29 mouse cellular contexts compared by ENCODE assay signal in genomic region chr1:189978244-189978643, GRCm38 (mm10). TPM values are rescaled to one million over a fixed set of nuclear protein-coding genes. Genes with fewer than 3 reads are reported as not detected.
DNase-seq lines count a peak whose midpoint lies in the region; ATAC-seq lines count a peak whose summit lies in the region.
"Had no signal": no experiment of that assay in that cellular context is flagged by ENCODE, and none has a peak within 500 bp of the region (broad histone marks: within the 10 kb centered on the region; RNA-seq: fewer than 3 reads in every experiment).

No protein-coding gene starts in this region.

- 0 out of 2 replicates have a peak, but pooled peaks have one; percentile 41 for ATAC-seq in embryonic facial prominence, embryonic 14.5 days (ENCODE audit: low read depth)
- ATAC-seq in midbrain, embryonic 14.5 days (ENCODE audit: low FRiP score, low TSS enrichment), result no peak
- ATAC-seq: forebrain, embryonic 13.5 days; forebrain, embryonic 16.5 days; intestine, postnatal 0 days had no signal

- H3K36me3 ChIP-seq in embryonic facial prominence, embryonic 14.5 days (ENCODE audit: control insufficient read depth, insufficient read depth, low read length), result no peaks in the 10 kb centered on the region
- H3K36me3 ChIP-seq in embryonic facial prominence, embryonic 10.5 days (replicated peaks), result no peaks in the 10 kb centered on the region
- no peaks in the 10 kb centered on the region for H3K36me3 ChIP-seq in midbrain, embryonic 10.5 days
- H3K36me3 ChIP-seq in midbrain, embryonic 14.5 days (ENCODE audit: control insufficient read depth, insufficient read depth, low read length), result no peaks in the 10 kb centered on the region
- H3K36me3 ChIP-seq: embryonic facial prominence, embryonic 13.5 days; forebrain, embryonic 10.5 days; G1E; heart, embryonic 10.5 days; heart, embryonic 13.5 days had no signal

- DNase-seq in embryonic facial prominence, embryonic 14.5 days (ENCODE audit: low spot score), result no peak
- no peak for DNase-seq in embryonic facial prominence, embryonic 10.5 days (ENCODE audit: low spot score)
- no peak for DNase-seq in midbrain, embryonic 10.5 days (ENCODE audit: low spot score)
- no peak for DNase-seq in midbrain, embryonic 14.5 days
- peak; percentile 36 for DNase-seq in embryo, embryonic 10.5 days (ENCODE audit: low spot score)
- DNase-seq in retina, embryonic 14.5 days (ENCODE audit: low spot score), result peak; percentile 68
- DNase-seq in ovary, postnatal 14 days (ENCODE audit: low spot score), result no peak
- no peak for DNase-seq in layer of hippocampus, postnatal 36 days
- DNase-seq: adrenal gland, adult 2 months; adrenal gland, postnatal 14 days; B cell, adult 2 months; cerebellum, adult 11-12 months; cerebellum, adult 8-10 months; cerebellum, postnatal 10 days; cerebellum, postnatal 36 days; gastrocnemius, postnatal 10 days; gastrocnemius, postnatal 36 days; heart, adult 2 months; heart, postnatal 14 days; heart, postnatal 4 days had no signal

- H3K27me3 ChIP-seq in embryonic facial prominence, embryonic 14.5 days (replicated peaks; ENCODE audit: control insufficient read depth, insufficient read depth, low read length), result no peaks in the 10 kb centered on the region
- H3K27me3 ChIP-seq in embryonic facial prominence, embryonic 10.5 days (replicated peaks; ENCODE audit: low read depth, poor library complexity, severe bottlenecking), result 0 out of 2 replicates have a peak, but pooled peaks cover 4% of the 10 kb centered on the region
- no peaks in the 10 kb centered on the region for H3K27me3 ChIP-seq in midbrain, embryonic 10.5 days (ENCODE audit: low read depth, poor library complexity, severe bottlenecking)
- H3K27me3 ChIP-seq in midbrain, embryonic 14.5 days (ENCODE audit: control insufficient read depth, insufficient read depth, low read length), result no peaks in the 10 kb centered on the region
- H3K27me3 ChIP-seq: heart, embryonic 13.5 days had no signal

- H3K9me3 ChIP-seq in embryonic facial prominence, embryonic 14.5 days (ENCODE audit: control insufficient read depth, low read length), result no peaks in the 10 kb centered on the region
- no peaks in the 10 kb centered on the region for H3K9me3 ChIP-seq in embryonic facial prominence, embryonic 10.5 days
- H3K9me3 ChIP-seq in midbrain, embryonic 10.5 days (replicated peaks), result no peaks in the 10 kb centered on the region
- H3K9me3 ChIP-seq in midbrain, embryonic 14.5 days (ENCODE audit: control insufficient read depth, low read length), result no peaks in the 10 kb centered on the region
- H3K9me3 ChIP-seq: embryonic facial prominence, embryonic 13.5 days; forebrain, embryonic 10.5 days; forebrain, embryonic 13.5 days; heart, embryonic 10.5 days; heart, embryonic 13.5 days had no signal

- WGBS in embryonic facial prominence, embryonic 14.5 days, result 74% methylated on average over 10 of the region's 10 CpGs
- 66% methylated on average over 10 of the region's 10 CpGs for WGBS in embryonic facial prominence, embryonic 10.5 days
- WGBS in midbrain, embryonic 10.5 days, result 61% methylated on average over 10 of the region's 10 CpGs
- WGBS in midbrain, embryonic 14.5 days, result 44% methylated on average over 10 of the region's 10 CpGs

- H3K4me2 ChIP-seq in embryonic facial prominence, embryonic 14.5 days (ENCODE audit: low read depth, low read length), result no peak overlapping the region
- H3K4me2 ChIP-seq in midbrain, embryonic 14.5 days (ENCODE audit: low read length), result no peak overlapping the region
- H3K4me2 ChIP-seq: embryonic facial prominence, embryonic 13.5 days; forebrain, embryonic 13.5 days; heart, embryonic 13.5 days; hindbrain, embryonic 14.5 days had no signal

- no peak overlapping the region for H3K9ac ChIP-seq in embryonic facial prominence, embryonic 14.5 days (ENCODE audit: low read depth, low read length)
- no peak overlapping the region for H3K9ac ChIP-seq in midbrain, embryonic 14.5 days (replicated peaks; ENCODE audit: low read length)
- H3K9ac ChIP-seq: embryonic facial prominence, embryonic 13.5 days; forebrain, embryonic 13.5 days; heart, embryonic 13.5 days; hindbrain, embryonic 14.5 days had no signal

- H3K4me1 ChIP-seq in embryonic facial prominence, embryonic 14.5 days (ENCODE audit: control insufficient read depth, insufficient read depth, low read length), result no peaks in the 10 kb centered on the region
- H3K4me1 ChIP-seq in embryonic facial prominence, embryonic 10.5 days, result no peaks in the 10 kb centered on the region; the same call in 1 of the 2 replicates
- H3K4me1 ChIP-seq in midbrain, embryonic 10.5 days, result peaks cover 23% of the 10 kb centered on the region
- no peaks in the 10 kb centered on the region for H3K4me1 ChIP-seq in midbrain, embryonic 14.5 days (ENCODE audit: control insufficient read depth, insufficient read depth, low read length)
- H3K4me1 ChIP-seq: embryonic facial prominence, embryonic 13.5 days; heart, embryonic 13.5 days had no signal

- no peak overlapping the region for H3K4me3 ChIP-seq in embryonic facial prominence, embryonic 14.5 days (ENCODE audit: low read depth, low read length)
- H3K4me3 ChIP-seq in embryonic facial prominence, embryonic 10.5 days, result no peak overlapping the region
- no peak overlapping the region for H3K4me3 ChIP-seq in midbrain, embryonic 10.5 days
- no peak overlapping the region for H3K4me3 ChIP-seq in midbrain, embryonic 14.5 days (replicated peaks; ENCODE audit: low read depth, low read length)
- H3K4me3 ChIP-seq: embryonic facial prominence, embryonic 13.5 days; forebrain, embryonic 10.5 days; forebrain, embryonic 13.5 days; heart, adult 2 months; heart, embryonic 10.5 days; heart, embryonic 13.5 days had no signal

- H3K27ac ChIP-seq in embryonic facial prominence, embryonic 14.5 days (replicated peaks; ENCODE audit: low read depth, low read length), result no peak overlapping the region
- H3K27ac ChIP-seq in embryonic facial prominence, embryonic 10.5 days (replicated peaks), result no peak overlapping the region
- H3K27ac ChIP-seq in midbrain, embryonic 10.5 days (replicated peaks), result peak overlapping the region; percentile 17; the same call in 1 of the 2 replicates
- H3K27ac ChIP-seq in midbrain, embryonic 14.5 days (replicated peaks; ENCODE audit: low read depth, low read length), result no peak overlapping the region
- H3K27ac ChIP-seq: embryonic facial prominence, embryonic 13.5 days; forebrain, embryonic 13.5 days; heart, adult 2 months; heart, embryonic 10.5 days; heart, embryonic 13.5 days; hindbrain, embryonic 14.5 days had no signal

RNA-seq across cellular contexts. Expression of gene Smyd2, which starts 56.1 kb away (rescaled TPM):
- 97.4 and 104 TPM in 2 replicates for polyA plus RNA-seq in embryonic facial prominence, embryonic 14.5 days (2014; fragmentation: Nextera tagmentation; extraction: Ambion mirVana)
- 78.5 and 84.3 TPM in 2 replicates for polyA plus RNA-seq in embryonic facial prominence, embryonic 10.5 days (2016; fragmentation: Nextera tagmentation; extraction: Ambion mirVana)
- 62.7 and 68.3 TPM in 2 replicates for polyA plus RNA-seq in midbrain, embryonic 10.5 days (2016; fragmentation: Nextera tagmentation; extraction: Ambion mirVana)
- polyA plus RNA-seq in midbrain, embryonic 14.5 days (2014; fragmentation: Nextera tagmentation; extraction: Ambion mirVana), result 63.9 and 69.5 TPM in 2 replicates
- 10 to 100 TPM; 74.5 to 77.0 TPM for total RNA-seq in layer of hippocampus, postnatal 36 days (2021)
- total RNA-seq: G1E had no signal
- polyA plus RNA-seq: G1E had no signal

Comparison
In these comparisons a context has a peak if more than half of its experiments do, and no peak if none do; other contexts are left out.
1. DNase-seq: peak in embryo, embryonic 10.5 days (single experiment) and retina, embryonic 14.5 days (single experiment); none in embryonic facial prominence, embryonic 14.5 days (single experiment), embryonic facial prominence, embryonic 10.5 days (single experiment), midbrain, embryonic 10.5 days (single experiment), midbrain, embryonic 14.5 days (single experiment), ovary, postnatal 14 days (single experiment) and layer of hippocampus, postnatal 36 days (0 of 2).